Mouse (Mus musculus) CH12.LX (cell line): Measurements from ENCODE around the gene Clec11a. TPM values are rescaled to one million over a fixed set of nuclear protein-coding genes. Genes with fewer than 3 reads are reported as not detected.

Experiments
- DNase-seq: peaks from one replicate; pipeline ENCODE4 v3.0.0-alpha.2; 2013; ENCODE audit errors: extremely low read depth
- H3K27ac ChIP-seq: 2 replicates; pipeline ENCODE4 v1.5.1; 2012; ENCODE audit warnings: low read depth, mild to moderate bottlenecking, control low read depth, moderate library complexity; ENCODE audit not compliant: insufficient read depth
- H3K27me3 ChIP-seq: replicated peaks from 2 replicates; pipeline ENCODE3; 2012; ENCODE audit warnings: inconsistent platforms
- H3K36me3 ChIP-seq, 2 experiments: replicated peaks in 1 of 2; 2 replicates each; pipeline versions ENCODE3 to v1.6.1; 2012; ENCODE audit warnings: inconsistent platforms in 1 of 2, low read length in 1 of 2, mild to moderate bottlenecking in 1 of 2, mixed read lengths in 1 of 2, moderate library complexity in 1 of 2; ENCODE audit not compliant: control insufficient read depth in 1 of 2, insufficient read depth in 1 of 2
- H3K4me1 ChIP-seq, 2 experiments: 2 replicates each; pipeline ENCODE4 v1.6.1; 2012; ENCODE audit warnings: inconsistent platforms in 1 of 2, moderate library complexity in 1 of 2; ENCODE audit not compliant: insufficient read depth in 2 of 2, control insufficient read depth in 1 of 2
- H3K4me2 ChIP-seq: 2 replicates; pipeline ENCODE4 v1.6.1; 2012; ENCODE audit warnings: low read depth, mild to moderate bottlenecking, control low read depth; ENCODE audit not compliant: poor library complexity, insufficient read depth, severe bottlenecking
- H3K4me3 ChIP-seq, 3 experiments: fragments of 150-350 bp in 1 of 3; sonication (generic) in 1 of 3; replicated peaks in 1 of 3; 2 replicates each; pipeline versions ENCODE3 to v1.5.1; 2011 to 2012; ENCODE audit warnings: low read depth in 2 of 3, low read length in 2 of 3, mild to moderate bottlenecking in 2 of 3, moderate library complexity in 2 of 3, control low read depth in 1 of 3, improper control_type of control experiment in 1 of 3, inconsistent platforms in 1 of 3, mixed read lengths in 1 of 3; ENCODE audit not compliant: poor library complexity in 1 of 3
- H3K79me2 ChIP-seq: replicated peaks from 2 replicates; pipeline ENCODE4 v1.6.1; 2012; ENCODE audit warnings: mild to moderate bottlenecking, moderate library complexity; ENCODE audit not compliant: control insufficient read depth, poor library complexity, insufficient read depth, severe bottlenecking; ENCODE audit errors: extremely low read depth
- H3K9ac ChIP-seq: 2 replicates; pipeline ENCODE4 v1.6.1; 2012; ENCODE audit warnings: low read depth, mild to moderate bottlenecking, control low read depth, moderate library complexity; ENCODE audit not compliant: insufficient read depth
- H3K9me3 ChIP-seq: replicated peaks from 2 replicates; pipeline ENCODE3; 2012; ENCODE audit warnings: low read length, inconsistent platforms, mixed read lengths
- BHLHE40 ChIP-seq: IDR thresholded peaks from 2 replicates; pipeline ENCODE4 v1.6.1; 2011; ENCODE audit warnings: mild to moderate bottlenecking, low read depth, low read length, improper control_type of control experiment
- CHD2 ChIP-seq: IDR thresholded peaks from 2 replicates; pipeline ENCODE4 v1.6.1; 2011; ENCODE audit warnings: low read length, improper control_type of control experiment
- CTCF ChIP-seq, 2 experiments: IDR thresholded peaks in 1 of 2; conservative IDR thresholded peaks in 1 of 2; 2 replicates each; pipeline ENCODE4 v1.5.1; 2011 to 2012; ENCODE audit warnings: low read depth in 2 of 2, low read length in 2 of 2, improper control_type of control experiment in 1 of 2, inconsistent platforms in 1 of 2, mild to moderate bottlenecking in 1 of 2, moderate library complexity in 1 of 2
- E2F4 ChIP-seq: IDR thresholded peaks from 2 replicates; pipeline ENCODE4 v1.6.1; 2011; ENCODE audit warnings: low read depth, low read length, improper control_type of control experiment; ENCODE audit not compliant: insufficient replicate concordance
- ELF1 ChIP-seq: IDR thresholded peaks from 2 replicates; pipeline ENCODE4 v1.6.1; 2014; ENCODE audit warnings: low read depth, mild to moderate bottlenecking, inconsistent platforms, low read length, improper control_type of control experiment
- EP300 ChIP-seq: IDR thresholded peaks from 2 replicates; pipeline ENCODE4 v1.6.1; 2011; ENCODE audit warnings: low read length, improper control_type of control experiment
- ETS1 ChIP-seq: conservative IDR thresholded peaks from 2 replicates; pipeline ENCODE4 v1.6.1; 2012; ENCODE audit warnings: low read depth, mild to moderate bottlenecking, inconsistent platforms, low read length, improper control_type of control experiment, moderate library complexity
- GABPA ChIP-seq: IDR thresholded peaks from 2 replicates; pipeline ENCODE4 v1.6.1; 2012; ENCODE audit warnings: low read depth, low read length, improper control_type of control experiment, inconsistent platforms; ENCODE audit not compliant: insufficient replicate concordance
- JUND ChIP-seq: conservative IDR thresholded peaks from 2 replicates; pipeline ENCODE4 v1.6.1; 2011; ENCODE audit warnings: low read depth, low read length, improper control_type of control experiment
- KAT2A ChIP-seq: IDR thresholded peaks from 2 replicates; pipeline ENCODE4 v1.6.1; 2012; ENCODE audit warnings: low read length, improper control_type of control experiment, inconsistent platforms; ENCODE audit not compliant: insufficient replicate concordance
- MEF2A ChIP-seq: IDR thresholded peaks from 2 replicates; pipeline ENCODE4 v1.6.1; 2014; ENCODE audit warnings: low read depth, mild to moderate bottlenecking, inconsistent platforms, low read length, improper control_type of control experiment, borderline replicate concordance
- MYC ChIP-seq: IDR thresholded peaks from 2 replicates; pipeline ENCODE4 v1.6.1; 2011; ENCODE audit warnings: low read depth, mild to moderate bottlenecking, improper control_type of control experiment, low read length
- NELFE ChIP-seq: IDR thresholded peaks from 2 replicates; pipeline ENCODE4 v1.6.1; 2011; ENCODE audit warnings: low read depth, low read length, improper control_type of control experiment
- NRF1 ChIP-seq: IDR thresholded peaks from 2 replicates; pipeline ENCODE4 v1.6.1; 2014; ENCODE audit warnings: low read depth, mild to moderate bottlenecking, inconsistent platforms, low read length, improper control_type of control experiment, moderate library complexity
- RCOR1 ChIP-seq: conservative IDR thresholded peaks from 2 replicates; pipeline ENCODE4 v1.6.1; 2012; ENCODE audit warnings: low read depth, mild to moderate bottlenecking, inconsistent platforms, low read length, improper control_type of control experiment
- SMC3 ChIP-seq: IDR thresholded peaks from 2 replicates; pipeline ENCODE4 v1.6.1; 2011; ENCODE audit warnings: low read depth, low read length, improper control_type of control experiment
- TCF12 ChIP-seq: IDR thresholded peaks from 2 replicates; pipeline ENCODE4 v1.6.1; 2014; ENCODE audit warnings: low read depth, mild to moderate bottlenecking, inconsistent platforms, low read length, improper control_type of control experiment
- USF1 ChIP-seq: IDR thresholded peaks from 2 replicates; pipeline ENCODE4 v1.6.1; 2014; ENCODE audit warnings: low read depth, mild to moderate bottlenecking, inconsistent platforms, low read length, improper control_type of control experiment
- ZKSCAN1 ChIP-seq: IDR thresholded peaks from 2 replicates; pipeline ENCODE4 v1.6.1; 2012; ENCODE audit warnings: low read depth, inconsistent platforms, low read length, improper control_type of control experiment, borderline replicate concordance
- dilution Hi-C: fragments of 300-500 bp; cut with MboI; formaldehyde crosslinking; loops from 2 replicates; pipeline ENCODE4 v1.14.3; 2020; ENCODE audit warnings: low sequenced_read_pairs; ENCODE audit not compliant: extremely low pct_unique_long_range_greater_than_20kb, extremely low pct_ligation_motif_present
- in situ Hi-C: fragments of 300-500 bp; cut with MboI; formaldehyde crosslinking; loops from 3 replicates; pipeline ENCODE4 v1.14.3; 2019; ENCODE audit warnings: low sequenced_read_pairs, low pct_ligation_motif_present, low pct_unique_long_range_greater_than_20kb, mixed read lengths
- polyA plus RNA-seq: library from polyadenylated mRNA; unstranded; fragments of >175 nt; gene quantifications from 2 replicates; pipeline ENCODE4 v1.2.1, GENCODE M21; 2012; ENCODE audit warnings: low read depth; ENCODE audit not compliant: insufficient read length
- total RNA-seq, 2 experiments: library from RNA; depleted of rRNA; stranded (reverse); fragments of 300-350 nt in 1 of 2; fragments of >200 nt in 1 of 2; gene quantifications; 2 replicates each; pipeline ENCODE4 v1.2.3; 2012 to 2014

The Clec11a gene
- total and polyA plus RNA-seq, 3 experiments: 0.46 to 0.89 (median 0.53) TPM

- H3K36me3 ChIP-seq: no peaks in the 10 kb centered on the region
- no peaks in the 10 kb centered on the region for H3K4me1 ChIP-seq
- no peak overlapping the region for H3K4me2 ChIP-seq
- no peaks in the 10 kb centered on the region for H3K79me2 ChIP-seq
- in situ Hi-C loops: no loop called here
- no peak overlapping the region for H3K27ac ChIP-seq
- TF ChIP-seq GABPA (no peak), MYC (no peak), JUND (no peak), CHD2 (no peak), RCOR1 (no peak), EP300 (no peak), MEF2A (no peak), E2F4 (no peak), KAT2A (no peak), SMC3 (no peak), USF1 (no peak), TCF12 (no peak), ZKSCAN1 (no peak)
- no peak overlapping the region for H3K9ac ChIP-seq
- dilution Hi-C loops: no loop called here
- H3K9me3 ChIP-seq: peaks cover 2% of the 10 kb centered on the region
- no peak for DNase-seq
- H3K27me3 ChIP-seq: peaks cover 80% of the 10 kb centered on the region
- no peak overlapping the region for H3K4me3 ChIP-seq
These were observed 30.6 kb upstream of the Clec11a start for GRCm38 (mm10) chr7:44337121-44337849.

- Histone ChIP-seq H3K9me3 (peaks cover 2% of the 10 kb centered on the region), H3K4me1 (no peaks in the 10 kb centered on the region), H3K9ac (no peak overlapping the region), H3K79me2 (no peaks in the 10 kb centered on the region), H3K27ac (no peak overlapping the region), H3K4me2 (no peak overlapping the region)
- in situ Hi-C loops: no loop called here
- TF ChIP-seq ELF1 (no peak), NELFE (no peak), CTCF (conservative IDR thresholded peaks at IDR 0.05 in 1 of 2, IDR thresholded peaks at IDR 0.05 in 1 of 2; ENCODE audit: low read depth in 2 of 2, low read length in 2 of 2) (no peak), BHLHE40 (no peak), ETS1 (no peak), NRF1 (no peak), KAT2A (no peak)
- TF ChIP-seq, all 38 proteins: peak for 0
- H3K4me3 ChIP-seq: no peak overlapping the region
- DNase-seq: no peak
- dilution Hi-C loops: no loop called here
- H3K36me3 ChIP-seq: no peaks in the 10 kb centered on the region
- peaks cover 80% of the 10 kb centered on the region for H3K27me3 ChIP-seq
These were observed 29.6 kb upstream of the Clec11a start for GRCm38 (mm10) chr7:44336046-44337021.
